In genomic region chr5:64288031-64288928, GRCm38 (mm10) we compare ENCODE assay signal across 10 mouse cellular contexts.
DNase-seq lines count a peak whose midpoint lies in the region; ATAC-seq and TF ChIP-seq lines count a peak whose summit lies in the region.
"Had no signal": no experiment of that assay in that cellular context is flagged by ENCODE, and none has a peak within 500 bp of the region (broad histone marks: within the 10 kb centered on the region; RNA-seq: fewer than 3 reads in every experiment).

No protein-coding gene starts in this region.

- H3K4me2 ChIP-seq in limb, embryonic 15.5 days, result no peak overlapping the region
- H3K4me2 ChIP-seq in stomach, embryonic 16.5 days (ENCODE audit: low read depth, low read length), result no peak overlapping the region
- H3K4me2 ChIP-seq: liver, embryonic 12.5 days; neural tube, embryonic 12.5 days had no signal

- H3K9me3 ChIP-seq in limb, embryonic 15.5 days, result no peaks in the 10 kb centered on the region
- H3K9me3 ChIP-seq in limb, embryonic 10.5 days (replicated peaks), result no peaks in the 10 kb centered on the region
- H3K9me3 ChIP-seq in stomach, embryonic 16.5 days (replicated peaks; ENCODE audit: control insufficient read depth, low read length), result no peaks in the 10 kb centered on the region
- H3K9me3 ChIP-seq: liver, embryonic 12.5 days; neural tube, embryonic 12.5 days had no signal

- H3K27me3 ChIP-seq in limb, embryonic 15.5 days, result no peaks in the 10 kb centered on the region
- no peaks in the 10 kb centered on the region for H3K27me3 ChIP-seq in limb, embryonic 10.5 days (ENCODE audit: low read depth, poor library complexity, severe bottlenecking)
- no peaks in the 10 kb centered on the region for H3K27me3 ChIP-seq in stomach, embryonic 16.5 days (ENCODE audit: control insufficient read depth, insufficient read depth, low read length)
- H3K27me3 ChIP-seq: liver, embryonic 12.5 days; neural tube, embryonic 12.5 days had no signal

- no peak for TF ChIP-seq CTCF in gastrocnemius, adult 2 months (IDR thresholded peaks at IDR 0.05)

- DNase-seq in gastrocnemius, adult 2 months, result no peak
- DNase-seq in gastrocnemius, adult 8-10 months (ENCODE audit: low spot score in 2 of 2), result no peak
- DNase-seq in limb, embryonic 10.5 days (ENCODE audit: low spot score), result no peak
- DNase-seq in cerebellum, postnatal 36 days, result no peak
- no peak for DNase-seq in yolk sac, embryonic 10.5 days (ENCODE audit: low spot score)

- peak overlapping the region; percentile 73 for H3K27ac ChIP-seq in gastrocnemius, adult 2 months
- 0 out of 2 replicates have a peak overlapping the region, but pooled peaks have one; percentile 24 for H3K27ac ChIP-seq in limb, embryonic 15.5 days
- no peak overlapping the region for H3K27ac ChIP-seq in limb, embryonic 10.5 days
- peak overlapping the region; percentile 78 for H3K27ac ChIP-seq in stomach, embryonic 16.5 days (ENCODE audit: low read length)
- H3K27ac ChIP-seq: liver, embryonic 12.5 days; neural tube, embryonic 12.5 days had no signal

- intact Hi-C loops in gastrocnemius, adult 2 months (cut with DNase I), result loop anchor here (5.0 to 10.0 kb wide), 2 partner anchors 383 to 524 kb away; no protein-coding TSS in a partner anchor

- H3K4me3 ChIP-seq in gastrocnemius, adult 2 months, result no peak overlapping the region
- no peak overlapping the region for H3K4me3 ChIP-seq in limb, embryonic 15.5 days
- no peak overlapping the region for H3K4me3 ChIP-seq in limb, embryonic 10.5 days
- no peak overlapping the region for H3K4me3 ChIP-seq in stomach, embryonic 16.5 days (replicated peaks; ENCODE audit: low read length)
- H3K4me3 ChIP-seq: liver, embryonic 12.5 days; neural tube, embryonic 12.5 days had no signal

- peaks cover 10% of the 10 kb centered on the region; the same call in 1 of the 2 replicates for H3K4me1 ChIP-seq in limb, embryonic 15.5 days
- H3K4me1 ChIP-seq in limb, embryonic 10.5 days, result no peaks in the 10 kb centered on the region
- peaks cover 30% of the 10 kb centered on the region for H3K4me1 ChIP-seq in stomach, embryonic 16.5 days (ENCODE audit: control insufficient read depth, insufficient read depth, low read length)

- H3K9ac ChIP-seq in limb, embryonic 15.5 days, result no peak overlapping the region
- 0 out of 2 replicates have a peak overlapping the region, but pooled peaks have one; percentile 28 for H3K9ac ChIP-seq in stomach, embryonic 16.5 days (ENCODE audit: low read length)
- H3K9ac ChIP-seq: liver, embryonic 12.5 days; neural tube, embryonic 12.5 days had no signal

- WGBS in limb, embryonic 15.5 days, result 91% methylated on average over 14 of the region's 14 CpGs
- WGBS in limb, embryonic 10.5 days, result 94% methylated on average over 14 of the region's 14 CpGs
- 71% methylated on average over 14 of the region's 14 CpGs for WGBS in stomach, embryonic 16.5 days

- ATAC-seq in limb, embryonic 15.5 days (ENCODE audit: insufficient number of reproducible peaks, low FRiP score, low TSS enrichment, low read depth), result no peak
- ATAC-seq in hematopoietic stem cell, adult 5-6 weeks (replicated peaks in 1 of 2; ENCODE audit: insufficient read depth in 1 of 2, low FRiP score in 2 of 2, low TSS enrichment in 1 of 2, low read depth in 1 of 2, poor library complexity in 2 of 2, severe bottlenecking in 2 of 2), result peak; percentile 63 to 73
- no peak for ATAC-seq in stomach, embryonic 16.5 days (ENCODE audit: insufficient read depth, low FRiP score)

- peaks cover 24% of the 10 kb centered on the region for H3K36me3 ChIP-seq in limb, embryonic 15.5 days
- peaks cover 46% of the 10 kb centered on the region for H3K36me3 ChIP-seq in limb, embryonic 10.5 days
- H3K36me3 ChIP-seq in stomach, embryonic 16.5 days (ENCODE audit: control insufficient read depth, insufficient read depth, low read length), result 0 out of 2 replicates have a peak, but pooled peaks cover 5% of the 10 kb centered on the region
- H3K36me3 ChIP-seq: neural tube, embryonic 12.5 days had no signal

Comparison
In these comparisons a context has a peak if more than half of its experiments do, and no peak if none do; other contexts are left out.
1. ATAC-seq: peak in hematopoietic stem cell, adult 5-6 weeks (2 of 2); none in limb, embryonic 15.5 days (single experiment) and stomach, embryonic 16.5 days (single experiment).